Mouse (Mus musculus) ES-Bruce4 (cell line): ENCODE data around the gene Stk26.

ENCODE experiments used
- EP300 ChIP-seq: IDR thresholded peaks from 2 replicates; pipeline ENCODE4 v1.6.1; 2011; ENCODE audit warnings: low read depth, low read length; ENCODE audit not compliant: insufficient read depth
- POLR2A ChIP-seq: IDR thresholded peaks from one replicate; pipeline ENCODE4 v1.8.1; 2011; ENCODE audit warnings: low read length; ENCODE audit not compliant: insufficient read depth

DNA sequence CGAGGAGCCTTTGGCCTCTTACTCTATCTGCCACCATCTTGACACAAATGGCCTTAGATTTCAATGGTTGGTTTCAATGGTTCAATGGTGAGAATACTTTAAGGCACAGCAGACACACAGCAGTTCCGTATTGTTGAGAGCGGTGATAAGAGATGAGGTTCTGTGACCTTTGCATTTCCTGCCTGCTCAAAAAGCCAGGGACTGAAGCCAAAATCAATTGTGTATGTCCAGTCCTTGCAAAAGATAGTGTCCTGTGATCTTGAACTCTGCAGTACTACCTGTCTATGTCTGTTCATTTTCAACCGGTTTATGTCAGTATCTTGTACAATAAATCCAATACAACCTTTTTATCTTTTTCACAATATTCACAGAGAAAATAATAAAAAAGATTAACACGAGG, 23.9 kb downstream of the Stk26 start:
- TF ChIP-seq EP300: no peak
- TF ChIP-seq POLR2A: no peak
